Mouse (Mus musculus) bone marrow, adult 2 months (tissue): ENCODE measurements around the gene Pifo.

Source experiments
- CTCF ChIP-seq: fragments of 200-500 bp; IDR thresholded peaks from 2 replicates; pipeline ENCODE4 v1.5.1; 2011; ENCODE audit warnings: low read length, control low read depth; ENCODE audit not compliant: control insufficient read depth, insufficient read depth
- POLR2A ChIP-seq: fragments of 200-500 bp; IDR thresholded peaks from 2 replicates; pipeline ENCODE4 v1.6.1; 2011; ENCODE audit warnings: low read depth, mild to moderate bottlenecking, control low read depth, low read length, borderline replicate concordance; ENCODE audit not compliant: control insufficient read depth

DNA sequence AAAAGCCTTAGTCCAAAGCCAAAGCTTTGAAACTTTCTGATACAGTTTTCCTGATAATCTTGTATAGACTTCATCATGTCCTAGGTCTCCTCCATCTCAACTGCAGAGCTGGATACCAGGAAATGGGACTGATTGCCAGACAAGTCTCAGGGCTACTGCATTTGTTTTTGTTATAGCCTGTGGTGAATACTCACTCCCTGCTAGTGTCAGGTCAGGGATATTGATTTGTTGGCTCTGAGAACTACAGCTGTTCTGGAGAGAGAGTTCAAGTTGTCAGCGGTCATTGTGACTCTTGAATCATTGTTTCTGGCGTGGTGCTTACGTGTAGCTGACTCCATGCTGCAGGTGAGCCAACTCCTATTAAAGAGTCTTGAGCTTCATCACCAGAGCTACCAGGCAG, 41.0 kb downstream of the Pifo start, which contains the start of gene Ovgp1:
- TF ChIP-seq CTCF, result no peak
- TF ChIP-seq POLR2A, result no peak
